Mouse (Mus musculus) liver, embryonic 16.5 days (tissue): ENCODE measurements at regions not wholly inside any gene's neighbourhood (a gene's known extent, or its start where the extent isn't known, plus 50 kb on each side); places are given as distances from the start of the nearest gene placed in this dataset.

Experiments
- ATAC-seq: fragments of 200-750 bp; cut with Nextera tagmentation; 2 replicates; pipeline ENCODE4 v1.8.0; 2017; ENCODE audit warnings: low read depth, mild to moderate bottlenecking, moderate number of reproducible peaks, moderate library complexity
- H3K27ac ChIP-seq: fragments of 300-500 bp; sonication (generic); 2 replicates; pipeline ENCODE4 v1.5.1; 2014; ENCODE audit warnings: mild to moderate bottlenecking, low read length
- H3K27me3 ChIP-seq: fragments of 300-500 bp; sonication (generic); 2 replicates; pipeline ENCODE4 v1.6.1; 2014; ENCODE audit warnings: low read depth, low read length, mixed read lengths; ENCODE audit not compliant: control insufficient read depth, insufficient read depth
- H3K36me3 ChIP-seq: fragments of 300-500 bp; sonication (generic); 2 replicates; pipeline ENCODE4 v1.6.1; 2014; ENCODE audit warnings: mild to moderate bottlenecking; ENCODE audit not compliant: control insufficient read depth, insufficient read depth
- H3K4me1 ChIP-seq: fragments of 300-500 bp; sonication (generic); 2 replicates; pipeline ENCODE4 v1.6.1; 2014; ENCODE audit warnings: low read depth, low read length, mixed read lengths; ENCODE audit not compliant: control insufficient read depth
- H3K4me2 ChIP-seq: fragments of 300-500 bp; sonication (generic); 2 replicates; pipeline ENCODE4 v1.6.1; 2014; ENCODE audit warnings: low read depth, low read length, mixed read lengths
- H3K4me3 ChIP-seq: fragments of 300-500 bp; sonication (generic); 2 replicates; pipeline ENCODE4 v1.5.1; 2014; ENCODE audit warnings: low read depth, mild to moderate bottlenecking, low read length
- H3K9ac ChIP-seq: fragments of 300-500 bp; sonication (generic); 2 replicates; pipeline ENCODE4 v1.6.1; 2014; ENCODE audit warnings: low read depth, low read length
- H3K9me3 ChIP-seq: fragments of 300-500 bp; sonication (generic); replicated peaks from 2 replicates; pipeline ENCODE4 v1.6.1; 2016; ENCODE audit warnings: low read length; ENCODE audit not compliant: control insufficient read depth
- WGBS: fragments of 180-500 bp; shearing (Covaris S2); extraction: QIAGEN DNeasy Blood & Tissue Kit; methylation state at CpG from one replicate; pipeline ENCODE4 v1.1.7; 2014; ENCODE audit not compliant: insufficient replicate concordance; 5-methylcytosine and 5-hydroxymethylcytosine counted together

DNA sequence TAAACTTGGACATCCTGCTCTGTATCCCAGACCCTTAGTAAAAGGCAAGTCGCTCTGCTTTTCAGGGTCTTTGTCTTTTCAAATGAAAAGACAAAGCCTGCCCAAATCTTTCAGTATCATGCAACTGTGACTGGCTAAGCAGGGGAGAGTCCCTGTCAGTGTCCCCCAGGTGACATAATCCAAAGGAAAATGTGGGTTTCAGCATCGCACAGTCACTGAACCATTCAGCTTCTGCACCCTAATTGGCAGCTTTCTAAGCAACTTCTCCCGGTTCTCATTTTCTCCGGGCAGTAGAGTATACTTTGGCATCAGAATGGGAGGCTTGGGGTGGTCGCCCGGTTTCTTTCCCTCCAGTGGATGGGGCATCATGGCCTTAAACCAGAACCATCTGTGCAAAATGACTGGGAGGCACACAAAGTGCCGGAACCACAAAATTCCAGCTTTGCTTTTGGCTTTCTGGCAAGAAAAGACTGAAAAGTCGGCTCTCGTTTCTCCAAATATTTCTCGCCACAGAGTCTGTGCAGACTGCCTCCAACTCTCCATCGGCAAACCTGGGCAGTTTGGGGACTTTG is 228.3 kb downstream of the Lpin1 start:
- Histone ChIP-seq H3K27ac (no peak overlapping the region), H3K9me3 (no peaks in the 10 kb centered on the region), H3K27me3 (no peaks in the 10 kb centered on the region), H3K9ac (no peak overlapping the region), H3K4me1 (no peaks in the 10 kb centered on the region), H3K4me3 (no peak overlapping the region), H3K36me3 (no peaks in the 10 kb centered on the region), H3K4me2 (no peak overlapping the region)
- ATAC-seq = no peak
- WGBS = 65% methylated on average over 11 of the region's 11 CpGs

- H3K4me2 ChIP-seq = no peak overlapping the region
- H3K9ac ChIP-seq = no peak overlapping the region
- no peak overlapping the region for H3K27ac ChIP-seq
- no peaks in the 10 kb centered on the region for H3K36me3 ChIP-seq
- no peak for ATAC-seq
- 50% methylated on average over 4 of the region's 4 CpGs for WGBS
- H3K9me3 ChIP-seq = no peaks in the 10 kb centered on the region
- H3K27me3 ChIP-seq = no peaks in the 10 kb centered on the region
- H3K4me1 ChIP-seq = no peaks in the 10 kb centered on the region
- no peak overlapping the region for H3K4me3 ChIP-seq
Measured at GRCm38 (mm10) chr12:16381026-16381425, 229.7 kb downstream of the Lpin1 start.

DNA sequence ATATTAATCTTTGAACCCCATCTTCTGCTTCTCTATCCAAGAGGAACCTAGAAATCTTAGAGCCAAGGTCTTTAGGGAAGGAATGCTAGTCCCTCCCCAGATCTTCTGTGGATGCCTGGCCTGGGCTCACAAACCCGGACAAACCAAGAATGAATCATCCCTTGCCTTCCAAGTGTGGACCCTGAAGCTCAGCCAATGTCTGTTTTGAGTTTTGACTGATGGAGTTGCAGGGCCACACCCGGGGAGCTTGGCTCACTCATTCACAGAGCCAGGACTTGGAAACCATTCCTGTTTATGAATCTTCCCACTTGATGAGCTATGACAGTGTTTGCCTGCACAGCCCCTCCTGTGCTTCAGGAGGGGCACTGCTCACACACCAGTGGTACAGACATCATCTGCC is 230.4 kb downstream of the Lpin1 start:
- Histone ChIP-seq H3K9me3 (no peaks in the 10 kb centered on the region), H3K27ac (no peak overlapping the region), H3K4me1 (no peaks in the 10 kb centered on the region), H3K36me3 (no peaks in the 10 kb centered on the region), H3K9ac (no peak overlapping the region), H3K4me2 (no peak overlapping the region), H3K4me3 (no peak overlapping the region), H3K27me3 (no peaks in the 10 kb centered on the region)
- ATAC-seq = no peak
- 55% methylated on average over 2 of the region's 2 CpGs for WGBS

GRCm38 (mm10) chr12:16379415-16379814 is 231.4 kb downstream of the Lpin1 start:
- H3K4me3 ChIP-seq = no peak overlapping the region
- no peaks in the 10 kb centered on the region for H3K27me3 ChIP-seq
- no peak overlapping the region for H3K9ac ChIP-seq
- no peak overlapping the region for H3K4me2 ChIP-seq
- no peaks in the 10 kb centered on the region for H3K9me3 ChIP-seq
- ATAC-seq = no peak
- WGBS = 54% methylated on average over 2 of the region's 2 CpGs
- H3K27ac ChIP-seq = no peak overlapping the region
- no peaks in the 10 kb centered on the region for H3K36me3 ChIP-seq
- no peaks in the 10 kb centered on the region for H3K4me1 ChIP-seq

GRCm38 (mm10) chr12:16378501-16378900 is 232.3 kb downstream of the Lpin1 start:
- Histone ChIP-seq H3K4me1 (no peaks in the 10 kb centered on the region), H3K4me2 (no peak overlapping the region), H3K27ac (no peak overlapping the region), H3K9me3 (no peaks in the 10 kb centered on the region), H3K27me3 (no peaks in the 10 kb centered on the region), H3K36me3 (no peaks in the 10 kb centered on the region), H3K9ac (no peak overlapping the region), H3K4me3 (no peak overlapping the region)
- WGBS = 55% methylated on average over 3 of the region's 3 CpGs
- no peak for ATAC-seq

- no peaks in the 10 kb centered on the region for H3K27me3 ChIP-seq
- 61% methylated on average over 4 of the region's 4 CpGs for WGBS
- H3K4me1 ChIP-seq = no peaks in the 10 kb centered on the region
- H3K4me3 ChIP-seq = no peak overlapping the region
- no peak overlapping the region for H3K9ac ChIP-seq
- ATAC-seq = no peak
- no peak overlapping the region for H3K27ac ChIP-seq
- no peaks in the 10 kb centered on the region for H3K36me3 ChIP-seq
- H3K4me2 ChIP-seq = no peak overlapping the region
- no peaks in the 10 kb centered on the region for H3K9me3 ChIP-seq
Measured at GRCm38 (mm10) chr12:16374331-16374996, 236.3 kb downstream of the Lpin1 start.

DNA sequence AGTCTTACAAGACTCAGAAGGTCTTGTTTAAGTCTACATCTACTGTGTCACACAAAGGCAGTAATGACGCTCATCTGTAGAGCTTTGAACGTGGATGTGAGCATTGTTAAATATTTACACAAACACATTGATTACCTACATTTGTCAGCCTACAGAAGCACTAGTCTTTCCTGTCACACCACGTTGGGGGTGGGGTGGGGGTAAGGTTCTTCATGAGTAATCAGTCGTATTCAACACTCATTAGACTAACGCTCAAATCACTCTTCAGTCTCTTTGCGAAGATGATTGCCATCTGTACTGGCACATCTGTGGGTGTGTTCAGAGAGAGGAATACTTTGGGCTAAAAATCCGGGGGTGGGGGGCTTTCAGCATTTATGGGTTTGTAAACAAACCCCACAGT is 240.7 kb downstream of the Lpin1 start:
- H3K9ac ChIP-seq = no peak overlapping the region

GRCm38 (mm10) chr12:16362341-16362740 is 248.4 kb downstream of the Lpin1 start:
- H3K27ac ChIP-seq = no peak overlapping the region
- no peaks in the 10 kb centered on the region for H3K4me1 ChIP-seq
- no peak for ATAC-seq
- no peak overlapping the region for H3K4me3 ChIP-seq
- H3K36me3 ChIP-seq = no peaks in the 10 kb centered on the region
- no peak overlapping the region for H3K4me2 ChIP-seq
- H3K27me3 ChIP-seq = no peaks in the 10 kb centered on the region
- H3K9ac ChIP-seq = no peak overlapping the region
- no peaks in the 10 kb centered on the region for H3K9me3 ChIP-seq

More for the DNA sequence above, 240.7 kb downstream of the Lpin1 start:
- 55% methylated on average over 7 of the region's 7 CpGs for WGBS
- Histone ChIP-seq H3K4me3 (no peak overlapping the region), H3K36me3 (no peaks in the 10 kb centered on the region), H3K9me3 (no peaks in the 10 kb centered on the region), H3K27me3 (no peaks in the 10 kb centered on the region), H3K4me2 (no peak overlapping the region), H3K4me1 (no peaks in the 10 kb centered on the region), H3K27ac (no peak overlapping the region)
- no peak for ATAC-seq

DNA sequence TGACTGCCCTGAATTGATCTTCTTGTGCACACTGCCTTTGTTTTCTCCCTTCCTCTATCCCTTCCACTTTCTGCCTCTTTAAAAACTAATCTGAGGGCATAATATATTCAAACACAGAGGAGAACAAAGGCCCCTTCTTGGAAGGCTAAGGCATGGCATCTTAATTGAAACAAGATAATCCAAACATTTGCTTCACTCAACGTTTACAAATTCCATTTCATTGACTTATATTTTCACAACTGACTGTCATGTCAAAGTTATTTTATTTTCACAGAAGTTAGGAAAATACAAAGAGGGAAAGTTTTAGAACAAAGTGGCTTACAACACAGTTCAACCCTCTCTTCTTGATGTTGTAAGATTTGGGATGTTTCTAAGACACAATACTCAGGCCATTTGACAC is 251.9 kb downstream of the Lpin1 start:
- H3K9ac ChIP-seq = no peak overlapping the region
- no peaks in the 10 kb centered on the region for H3K27me3 ChIP-seq
- no peak for ATAC-seq
- no peaks in the 10 kb centered on the region for H3K36me3 ChIP-seq
- no peak overlapping the region for H3K27ac ChIP-seq
- no peak overlapping the region for H3K4me3 ChIP-seq
- no peaks in the 10 kb centered on the region for H3K4me1 ChIP-seq
- 39% methylated on average over 1 of the region's 1 CpGs for WGBS
- no peak overlapping the region for H3K4me2 ChIP-seq
- no peaks in the 10 kb centered on the region for H3K9me3 ChIP-seq
